Mouse (Mus musculus) leukemia stem cell, adult 10-12 weeks (primary cell): Measurements from ENCODE around the gene Tmc7. TPM values are rescaled to one million over a fixed set of nuclear protein-coding genes. Genes with fewer than 3 reads are reported as not detected.

ENCODE experiments used
- polyA plus RNA-seq: library from polyadenylated mRNA; stranded (reverse); fragments of >175 nt; gene quantifications from 2 replicates; pipeline ENCODE4 v1.2.3, GENCODE M21; 2012; ENCODE audit warnings: low replicate concordance

Tmc7 gene
- not detected in 2 replicates for polyA plus RNA-seq

DNA sequence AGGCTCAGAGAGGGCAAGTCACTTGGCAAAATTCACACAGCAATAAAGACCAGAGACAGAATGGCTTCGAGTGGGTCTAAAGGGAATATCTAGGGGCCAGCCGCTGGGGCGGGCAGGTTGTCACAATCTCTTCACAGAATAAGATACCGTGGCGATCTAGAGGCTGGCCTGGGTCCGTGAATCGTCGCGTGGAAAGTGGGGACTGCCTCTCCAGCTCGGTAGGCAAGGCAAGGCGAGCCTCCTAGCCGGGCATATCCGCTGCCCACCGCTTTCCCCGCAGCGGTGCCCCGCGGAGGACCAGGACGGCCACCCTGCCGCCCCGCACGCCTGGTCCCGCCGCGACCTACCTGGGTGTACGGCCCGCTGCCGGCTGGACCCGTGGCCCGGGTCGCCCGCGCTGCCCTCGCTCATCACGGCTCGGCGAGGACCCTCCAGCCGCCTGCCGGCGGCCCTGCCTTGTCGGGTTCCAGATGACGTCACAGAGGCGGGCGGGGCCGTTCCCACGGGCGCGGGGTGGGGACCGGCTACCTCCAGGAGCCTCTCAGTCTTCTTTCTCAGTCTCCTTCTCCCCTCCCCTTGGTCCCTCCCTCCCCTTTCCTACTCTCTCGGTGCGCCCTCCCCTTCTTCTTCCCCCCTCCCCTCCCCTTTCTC is at the start of gene Tmc7:
TSS of gene Tmc7 (minus strand) at position 480 of the 651 bp plus-strand sequence.

DNA sequence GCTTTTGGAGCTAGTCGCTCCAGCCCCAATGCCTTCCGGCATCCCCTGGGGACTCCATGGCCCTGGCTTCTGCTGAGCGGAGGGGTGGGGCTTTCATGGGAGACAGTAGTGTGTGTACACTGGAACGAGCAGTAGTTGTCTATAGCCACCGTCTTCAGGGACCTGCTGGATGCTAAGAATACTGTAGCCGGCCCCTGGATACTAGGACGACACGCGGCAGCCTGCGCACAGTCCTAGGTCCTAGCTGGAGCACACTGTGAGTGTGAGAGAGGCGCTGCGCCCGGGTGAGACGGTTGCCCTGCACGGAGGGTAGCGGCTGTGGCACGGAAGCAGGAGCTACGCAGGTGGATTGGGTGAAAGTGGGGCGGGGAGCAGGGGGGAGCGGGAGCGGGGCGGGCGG is 12.7 kb upstream of the Tmc7 start, which contains the start of gene Tmc5:
TSS of gene Tmc5 (plus strand) at position 97 of the 400 bp plus-strand sequence.

DNA sequence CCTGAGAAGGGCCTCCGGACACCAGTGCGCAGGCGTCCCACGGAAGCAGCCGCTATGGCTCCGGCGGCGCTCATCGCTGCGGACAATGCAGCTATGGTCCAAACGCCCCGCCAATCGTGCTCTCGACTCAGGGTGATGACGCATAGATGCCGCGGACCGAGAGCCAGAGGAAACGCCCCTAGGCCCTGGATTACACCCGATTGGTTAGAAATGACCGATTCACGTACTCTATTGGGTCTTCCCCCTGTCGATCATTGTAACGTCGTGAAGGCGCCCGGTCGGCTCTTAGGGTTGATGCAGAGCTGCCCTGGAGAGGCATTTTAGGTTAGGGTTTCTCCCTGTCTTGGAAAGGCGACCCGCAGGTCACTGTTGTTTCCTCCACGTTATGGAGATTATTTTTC is 51.4 kb downstream of the Tmc7 start, which contains the start of gene Coq7:
TSS of gene Coq7 (minus strand) at position 179 of the 401 bp plus-strand sequence.

DNA sequence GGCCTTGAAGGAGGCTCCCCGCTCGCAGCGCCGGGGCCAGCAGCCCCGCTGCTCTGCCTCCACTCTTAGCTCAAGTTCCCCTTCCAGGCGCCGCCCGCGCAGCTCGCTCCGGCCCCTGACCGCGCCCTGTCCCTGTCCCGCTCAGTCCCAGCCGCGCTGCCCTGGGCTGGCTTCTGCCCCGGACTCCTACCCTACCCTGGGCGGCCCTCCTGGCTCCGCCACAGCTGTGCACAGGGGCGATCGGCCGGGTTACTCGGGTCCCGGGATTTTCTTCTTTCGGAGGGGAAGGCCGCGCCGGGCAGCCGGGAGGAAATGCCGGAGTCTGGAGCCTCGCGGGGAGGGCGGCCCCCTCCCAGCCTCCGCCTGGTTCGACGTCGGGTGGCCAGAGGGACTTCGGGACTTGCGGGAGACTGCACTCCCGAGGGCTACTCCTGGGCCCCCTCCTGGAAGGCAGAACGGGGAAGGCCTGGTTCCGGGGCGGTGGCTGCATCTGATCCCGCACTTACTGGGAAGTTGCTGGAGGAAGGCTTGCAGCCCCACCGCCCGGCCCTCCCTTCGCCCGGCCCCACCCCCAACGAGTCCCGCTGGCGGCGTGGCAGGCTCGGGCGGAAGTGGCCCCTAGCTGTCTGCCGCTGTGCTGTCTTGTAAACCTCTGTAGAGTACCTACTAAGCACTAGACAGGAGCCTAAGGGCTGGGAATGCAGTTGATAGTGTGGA is 92.9 kb downstream of the Tmc7 start, which contains the start of gene Itpripl2:
TSS of gene Itpripl2 (minus strand) at position 545 of the 717 bp plus-strand sequence.

Other genes starting within 250 kb of the Tmc7 start
- gene Syt17, start 136.5 kb downstream of the Tmc7 start, polyA plus RNA-seq = not detected in 2 replicates
- gene Itpripl2, start 92.8 kb downstream of the Tmc7 start, polyA plus RNA-seq = 4.0 and 5.9 TPM in 2 replicates
- 9.6 and 9.7 TPM in 2 replicates for gene Coq7, start 51.4 kb downstream of the Tmc7 start, polyA plus RNA-seq
- gene Tmc5, start 12.6 kb upstream of the Tmc7 start, polyA plus RNA-seq = not detected in 2 replicates
- gene Gde1, start 121.0 kb upstream of the Tmc7 start, polyA plus RNA-seq = 40.2 and 121 TPM in 2 replicates
- gene Ccp110, start 127.8 kb upstream of the Tmc7 start, polyA plus RNA-seq = 0.39 and 3.0 TPM in 2 replicates
- 8.6 and 15.1 TPM in 2 replicates for gene Vps35l, start 155.5 kb upstream of the Tmc7 start, polyA plus RNA-seq